Mouse (Mus musculus) v-Abl transformed pro-B cells (cell line): ENCODE results near the gene Gpr3.

ENCODE experiments used
- in situ Hi-C, 2 experiments: fragments of 400-800 bp; cut with MboI; formaldehyde crosslinking; loops; one replicate each; pipeline ENCODE4 v1.15.1; 2025; ENCODE audit not compliant: unreplicated experiment in 2 of 2

Gene Gpr3

GRCm38 (mm10) chr4:133201006-133201771 is 11.1 kb downstream of the Gpr3 start:
- in situ Hi-C loops = no loop called here

- in situ Hi-C loops = no loop called here
These were observed 12.0 kb downstream of the Gpr3 start for GRCm38 (mm10) chr4:133200343-133200742.

GRCm38 (mm10) chr4:133199743-133200142 is 12.6 kb downstream of the Gpr3 start:
- in situ Hi-C loops = loop anchor here in 1 of 2 experiments (10.0 kb wide), 2 partner anchors 185 to 255 kb away; partner anchors contain the start of gene Ahdc1

- in situ Hi-C loops = loop anchor here in 1 of 2 experiments (10.0 kb wide), 2 partner anchors 184 to 254 kb away; partner anchors contain the start of gene Ahdc1
These were observed 13.8 kb downstream of the Gpr3 start for GRCm38 (mm10) chr4:133198337-133199180.

GRCm38 (mm10) chr4:133197801-133198286 is 14.5 kb downstream of the Gpr3 start:
- in situ Hi-C loops = loop anchor here in 1 of 2 experiments (10.0 kb wide), 2 partner anchors 183 to 253 kb away; partner anchors contain the start of gene Ahdc1

GRCm38 (mm10) chr4:133197355-133197754 is 15.0 kb downstream of the Gpr3 start:
- in situ Hi-C loops = loop anchor here in 1 of 2 experiments (10.0 kb wide), 2 partner anchors 183 to 253 kb away; partner anchors contain the start of gene Ahdc1

- in situ Hi-C loops = loop anchor here in 1 of 2 experiments (10.0 kb wide), 2 partner anchors 182 to 252 kb away; partner anchors contain the start of gene Ahdc1
These were observed 15.5 kb downstream of the Gpr3 start for GRCm38 (mm10) chr4:133196852-133197251.

GRCm38 (mm10) chr4:133196136-133196535 is 16.2 kb downstream of the Gpr3 start:
- in situ Hi-C loops = loop anchor here in 1 of 2 experiments (10.0 kb wide), 2 partner anchors 181 to 251 kb away; partner anchors contain the start of gene Ahdc1

GRCm38 (mm10) chr4:133195014-133195413 is 17.3 kb downstream of the Gpr3 start:
- in situ Hi-C loops = loop anchor here in 1 of 2 experiments (10.0 kb wide), 2 partner anchors 180 to 250 kb away; partner anchors contain the start of gene Ahdc1

GRCm38 (mm10) chr4:133194482-133194881 is 17.9 kb downstream of the Gpr3 start:
- in situ Hi-C loops = loop anchor here in 1 of 2 experiments (10.0 kb wide), 2 partner anchors 180 to 250 kb away; partner anchors contain the start of gene Ahdc1

GRCm38 (mm10) chr4:133189396-133189795 is 22.9 kb downstream of the Gpr3 start:
- in situ Hi-C loops = no loop called here

- in situ Hi-C loops = no loop called here
These were observed 25.5 kb downstream of the Gpr3 start for GRCm38 (mm10) chr4:133186856-133187255.

- in situ Hi-C loops = no loop called here
These were observed 26.4 kb downstream of the Gpr3 start for GRCm38 (mm10) chr4:133185893-133186292.

GRCm38 (mm10) chr4:133184898-133185665 is 27.3 kb downstream of the Gpr3 start:
- in situ Hi-C loops = loop anchor here in 1 of 2 experiments (5.0 kb wide), 1 partner anchor 173 kb away; the partner anchor contains the start of gene Ahdc1

- in situ Hi-C loops = loop anchor here in 1 of 2 experiments (5.0 kb wide), 1 partner anchor 172 kb away; the partner anchor contains the start of gene Ahdc1
These were observed 28.1 kb downstream of the Gpr3 start for GRCm38 (mm10) chr4:133184031-133184897.

GRCm38 (mm10) chr4:133182439-133183033 is 29.8 kb downstream of the Gpr3 start:
- in situ Hi-C loops = loop anchor here in 1 of 2 experiments (5.0 kb wide), 1 partner anchor 170 kb away; the partner anchor contains the start of gene Ahdc1

GRCm38 (mm10) chr4:133179258-133179657 is 33.1 kb downstream of the Gpr3 start:
- in situ Hi-C loops = loop anchor here (5.0 kb wide), 3 partner anchors 47 to 87 kb away; partner anchors contain the start of gene Wasf2 (in 1 of the 2)

- in situ Hi-C loops = loop anchor here (5.0 kb wide), 3 partner anchors 46 to 86 kb away; partner anchors contain the start of gene Wasf2 (in 1 of the 2)
These were observed 34.0 kb downstream of the Gpr3 start for GRCm38 (mm10) chr4:133178305-133178704.
